Mouse (Mus musculus) kidney, adult 9 months (tissue): ENCODE results near the gene Arid1a.
A peak's percentile ranks its signal among the peaks of the same experiment; 100 is the strongest.
"Not testable (repeated sequence)": the region's sequence is repeated elsewhere in the genome, so short reads cannot be mapped to it uniquely, and the experiment has no call there.

ENCODE experiments used
- DNase-seq: peaks from one replicate; pipeline ENCODE4 v3.0.0; 2022

Arid1a gene

GRCm38 (mm10) chr4:133672845-133673647 lies 83.5 kb downstream of the Arid1a start:
- peak; percentile 75 for DNase-seq

GRCm38 (mm10) chr4:133671881-133672844 lies 84.4 kb downstream of the Arid1a start, which contains the start of gene Pigv:
Gene Pigv, minus strand, starts transcription at chr4:133672647.
- peak; percentile 93 for DNase-seq

- peak; percentile 92 for DNase-seq
Observed at GRCm38 (mm10) chr4:133671184-133671880, 85.2 kb downstream of the Arid1a start.

GRCm38 (mm10) chr4:133669652-133670210 lies 86.8 kb downstream of the Arid1a start:
- DNase-seq = peak; percentile 73

GRCm38 (mm10) chr4:133668537-133668936 lies 88.0 kb downstream of the Arid1a start:
- DNase-seq = no peak

- no peak for DNase-seq
Observed at GRCm38 (mm10) chr4:133666199-133666598, 90.4 kb downstream of the Arid1a start.

GRCm38 (mm10) chr4:133665118-133665517 lies 91.5 kb downstream of the Arid1a start:
- DNase-seq = no peak

GRCm38 (mm10) chr4:133662945-133663344 lies 93.6 kb downstream of the Arid1a start:
- no peak for DNase-seq

GRCm38 (mm10) chr4:133662421-133662820 lies 94.1 kb downstream of the Arid1a start:
- DNase-seq = no peak

GRCm38 (mm10) chr4:133660193-133661155 lies 96.1 kb downstream of the Arid1a start:
- peak; percentile 97 for DNase-seq

- peak; percentile 89 for DNase-seq
Observed at GRCm38 (mm10) chr4:133659497-133660192, 96.9 kb downstream of the Arid1a start.

GRCm38 (mm10) chr4:133658729-133659128 lies 97.8 kb downstream of the Arid1a start:
- DNase-seq = peak; percentile 42

GRCm38 (mm10) chr4:133657829-133658458 lies 98.6 kb downstream of the Arid1a start:
- DNase-seq = no peak

- DNase-seq = peak; percentile 48
Observed at GRCm38 (mm10) chr4:133656997-133657396, 99.6 kb downstream of the Arid1a start.

- DNase-seq = peak; percentile 87
Observed at GRCm38 (mm10) chr4:133656294-133656693, 100.3 kb downstream of the Arid1a start.

- not testable (repeated sequence) for DNase-seq
Observed at GRCm38 (mm10) chr4:133654070-133654469, 102.5 kb downstream of the Arid1a start.

GRCm38 (mm10) chr4:133652746-133653145 lies 103.8 kb downstream of the Arid1a start:
- DNase-seq = no peak

GRCm38 (mm10) chr4:133651986-133652385 lies 104.6 kb downstream of the Arid1a start:
- no peak for DNase-seq

GRCm38 (mm10) chr4:133651445-133651844 lies 105.1 kb downstream of the Arid1a start:
- DNase-seq = no peak
